Mouse (Mus musculus) lung, embryonic 15.5 days (tissue): ENCODE data around the gene Oxld1. TPM values are rescaled to one million over a fixed set of nuclear protein-coding genes. Genes with fewer than 3 reads are reported as not detected.
"Not testable (repeated sequence)": the region's sequence is repeated elsewhere in the genome, so short reads cannot be mapped to it uniquely, and the experiment has no call there.

Source experiments
- ATAC-seq: fragments of 200-750 bp; cut with Nextera tagmentation; 2 replicates; pipeline ENCODE4 v1.8.0; 2017; ENCODE audit warnings: moderate number of reproducible peaks, borderline replicate concordance; ENCODE audit not compliant: low FRiP score, low TSS enrichment; ENCODE audit errors: extremely low read depth
- H3K27ac ChIP-seq: fragments of 300-500 bp; sonication (generic); 2 replicates; pipeline ENCODE4 v1.5.1; 2015; ENCODE audit warnings: moderate library complexity, mild to moderate bottlenecking, inconsistent platforms
- H3K27me3 ChIP-seq: fragments of 300-500 bp; sonication (generic); 2 replicates; pipeline ENCODE4 v1.6.1; 2015; ENCODE audit warnings: inconsistent platforms
- H3K36me3 ChIP-seq: fragments of 300-500 bp; sonication (generic); 2 replicates; pipeline ENCODE4 v1.6.1; 2015; ENCODE audit warnings: inconsistent platforms
- H3K4me1 ChIP-seq: fragments of 300-500 bp; sonication (generic); 2 replicates; pipeline ENCODE4 v1.6.1; 2015; ENCODE audit warnings: inconsistent platforms
- H3K4me2 ChIP-seq: fragments of 300-500 bp; sonication (generic); 2 replicates; pipeline ENCODE4 v1.6.1; 2015; ENCODE audit warnings: inconsistent platforms, mild to moderate bottlenecking, moderate library complexity
- H3K4me3 ChIP-seq: fragments of 300-500 bp; sonication (generic); 2 replicates; pipeline ENCODE4 v1.5.1; 2015; ENCODE audit warnings: mild to moderate bottlenecking, inconsistent platforms
- H3K9ac ChIP-seq: fragments of 300-500 bp; sonication (generic); 2 replicates; pipeline ENCODE4 v1.6.1; 2015; ENCODE audit warnings: inconsistent platforms
- H3K9me3 ChIP-seq: fragments of 300-500 bp; sonication (generic); 2 replicates; pipeline ENCODE4 v1.6.1; 2016; ENCODE audit warnings: inconsistent platforms
- WGBS: fragments of 180-500 bp; shearing (Covaris S2); methylation state at CpG from one replicate; pipeline ENCODE4 v1.1.7; 2015; 5-methylcytosine and 5-hydroxymethylcytosine counted together
- polyA plus RNA-seq: library from polyadenylated mRNA; unstranded; fragments of >200 nt; fragmentation: Nextera tagmentation; extraction: Ambion mirVana; gene quantifications from 2 replicates; pipeline ENCODE4 v1.2.1, GENCODE M21; 2015

The Oxld1 gene
- polyA plus RNA-seq, 1 experiment from 2014 or later = 13.0 TPM

GRCm38 (mm10) chr11:120413621-120414020 lies 44.2 kb downstream of the Oxld1 start:
- WGBS = 94% methylated on average over 9 of the region's 10 CpGs
- H3K4me3 ChIP-seq = not testable (repeated sequence)

More at GRCm38 (mm10) chr11:120413621-120414020, 44.2 kb downstream of the Oxld1 start:
- peaks cover 92% of the 10 kb centered on the region for H3K36me3 ChIP-seq
- H3K27me3 ChIP-seq, H3K4me1 ChIP-seq, H3K27ac ChIP-seq, ATAC-seq, H3K9me3 ChIP-seq, H3K4me2 ChIP-seq, H3K9ac ChIP-seq: not testable (repeated sequence)

Other genes with a start within 250 kb of the Oxld1 start
- gene Bahcc1, start 225.1 kb downstream of the Oxld1 start, polyA plus RNA-seq = 8.7 and 9.2 TPM in 2 replicates
- gene Actg1, start 109.5 kb downstream of the Oxld1 start, polyA plus RNA-seq = 2,618 and 2,638 TPM in 2 replicates
- 0.38 and 0.56 TPM in 2 replicates for gene Fscn2, start 96.5 kb downstream of the Oxld1 start, polyA plus RNA-seq
- gene Faap100, start 79.3 kb downstream of the Oxld1 start, polyA plus RNA-seq = 36.9 and 37.4 TPM in 2 replicates
- 32.5 and 34.5 TPM in 2 replicates for gene Nploc4, start 20.4 kb downstream of the Oxld1 start, polyA plus RNA-seq
- not detected in 2 replicates for gene Tspan10, start 15.4 kb downstream of the Oxld1 start, polyA plus RNA-seq
- 0.25 and 0.31 TPM in 2 replicates for gene Pde6g, start 4.6 kb downstream of the Oxld1 start, polyA plus RNA-seq
- 31.2 and 35.5 TPM in 2 replicates for gene Ccdc137, start within 50 bp of the Oxld1 start, polyA plus RNA-seq
- gene Arl16, start 9.5 kb upstream of the Oxld1 start, polyA plus RNA-seq = 43.8 and 44.6 TPM in 2 replicates
- 125 and 133 TPM in 2 replicates for gene Mrpl12, start 26.5 kb upstream of the Oxld1 start, polyA plus RNA-seq
- gene Slc25a10, start 33.8 kb upstream of the Oxld1 start, polyA plus RNA-seq = 67.5 and 70.9 TPM in 2 replicates
- gene Gcgr, start 72.6 kb upstream of the Oxld1 start, polyA plus RNA-seq = 0.91 and 1.1 TPM in 2 replicates
- gene Mcrip1, start 91.7 kb upstream of the Oxld1 start, polyA plus RNA-seq = 205 and 209 TPM in 2 replicates
- gene Ppp1r27, start 93.1 kb upstream of the Oxld1 start, polyA plus RNA-seq = 0.65 and 1.7 TPM in 2 replicates
- 847 and 883 TPM in 2 replicates for gene P4hb, start 115.2 kb upstream of the Oxld1 start, polyA plus RNA-seq
- gene Arhgdia, start 123.6 kb upstream of the Oxld1 start, polyA plus RNA-seq = 697 and 699 TPM in 2 replicates
- gene Alyref, start 140.3 kb upstream of the Oxld1 start, polyA plus RNA-seq = 511 and 543 TPM in 2 replicates
- gene Anapc11, start 140.4 kb upstream of the Oxld1 start, polyA plus RNA-seq = 215 and 222 TPM in 2 replicates
- gene Npb, start 150.4 kb upstream of the Oxld1 start, polyA plus RNA-seq = 0.78 and 1.4 TPM in 2 replicates
- gene Pcyt2, start 159.9 kb upstream of the Oxld1 start, polyA plus RNA-seq = 103 and 126 TPM in 2 replicates
- 32.6 and 34.3 TPM in 2 replicates for gene Sirt7, start 167.2 kb upstream of the Oxld1 start, polyA plus RNA-seq
- gene Mafg, start 175.5 kb upstream of the Oxld1 start, polyA plus RNA-seq = 23.3 and 24.5 TPM in 2 replicates
- gene Pycr1, start 185.7 kb upstream of the Oxld1 start, polyA plus RNA-seq = 25.4 and 27.2 TPM in 2 replicates
- 0.55 and 1.3 TPM in 2 replicates for gene Myadml2, start 190.1 kb upstream of the Oxld1 start, polyA plus RNA-seq
- 4.1 and 4.3 TPM in 2 replicates for gene Notum, start 203.1 kb upstream of the Oxld1 start, polyA plus RNA-seq
- 138 and 143 TPM in 2 replicates for gene Aspscr1, start 214.9 kb upstream of the Oxld1 start, polyA plus RNA-seq